Mouse (Mus musculus): Measurements from ENCODE around the gene Spryd3. TPM values are rescaled to one million over a fixed set of nuclear protein-coding genes. Genes with fewer than 3 reads are reported as not detected.

The Spryd3 gene
- polyA plus RNA-seq, 1 experiment from 2014 or later = 11.1 TPM

DNA sequence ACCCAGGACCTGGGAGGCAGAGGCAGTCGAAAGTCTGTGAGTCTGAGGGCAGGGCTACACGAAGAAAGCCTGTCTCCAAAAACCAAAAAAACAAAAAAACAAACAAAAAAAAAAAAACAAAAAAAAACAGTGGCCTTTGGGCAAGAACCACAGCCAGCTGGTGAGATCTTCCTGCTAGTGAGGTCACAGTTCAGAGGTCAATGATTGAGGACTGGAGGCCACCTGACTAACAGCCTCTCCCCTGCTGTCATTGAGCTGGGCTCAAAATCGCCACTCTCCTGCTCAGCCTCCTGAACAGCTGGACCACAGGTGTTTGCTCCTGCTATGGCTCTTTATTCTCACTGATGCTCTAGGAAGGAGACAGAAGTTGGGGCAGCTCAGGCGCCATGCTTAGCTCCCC lies 16.6 kb upstream of the Spryd3 start:
- ATAC-seq (replicated peaks; ENCODE audit: insufficient number of reproducible peaks, low FRiP score, low TSS enrichment) = no peak
- Histone ChIP-seq H3K27ac (ENCODE audit: low read depth, low read length) (no peak overlapping the region), H3K4me1 (ENCODE audit: control insufficient read depth, insufficient read depth, low read length) (peaks cover 14% of the 10 kb centered on the region), H3K9me3 (replicated peaks; ENCODE audit: control insufficient read depth, low read length) (no peaks in the 10 kb centered on the region), H3K4me3 (ENCODE audit: low read depth, low read length) (no peak overlapping the region), H3K36me3 (ENCODE audit: control insufficient read depth, insufficient read depth, low read length) (no peaks in the 10 kb centered on the region), H3K9ac (ENCODE audit: low read depth, low read length) (no peak overlapping the region), H3K27me3 (ENCODE audit: control insufficient read depth, insufficient read depth, low read length) (no peaks in the 10 kb centered on the region), H3K4me2 (no peak overlapping the region)
- WGBS (ENCODE audit: insufficient replicate concordance) = 51% methylated on average over 4 of the region's 4 CpGs

- ATAC-seq (replicated peaks; ENCODE audit: insufficient number of reproducible peaks, low FRiP score, low TSS enrichment) = no peak; the same call in 1 of the 2 replicates
- Histone ChIP-seq H3K27me3 (ENCODE audit: control insufficient read depth, insufficient read depth, low read length) (peaks cover under 1% of the 10 kb centered on the region), H3K9me3 (replicated peaks; ENCODE audit: control insufficient read depth, low read length) (no peaks in the 10 kb centered on the region), H3K9ac (ENCODE audit: low read depth, low read length) (peak within 1 kb of the TSS; percentile 46), H3K27ac (ENCODE audit: low read depth, low read length) (peak within 1 kb of the TSS; percentile 55), H3K4me1 (ENCODE audit: control insufficient read depth, insufficient read depth, low read length) (peaks cover 16% of the 10 kb centered on the region), H3K4me2 (peak within 1 kb of the TSS; percentile 49), H3K4me3 (ENCODE audit: low read depth, low read length) (peak within 1 kb of the TSS; percentile 20; the same call in 1 of the 2 replicates), H3K36me3 (ENCODE audit: control insufficient read depth, insufficient read depth, low read length) (no peaks in the 10 kb centered on the region)
- 22% methylated on average over 20 of the region's 20 CpGs for WGBS (ENCODE audit: insufficient replicate concordance)
Measured at GRCm38 (mm10) chr15:102150301-102151135, 14.5 kb upstream of the Spryd3 start, which contains the start of gene Soat2. Gene Soat2 (plus strand): TSS chr15:102150526.

GRCm38 (mm10) chr15:102149561-102149960 lies 13.5 kb upstream of the Spryd3 start:
- H3K4me1 ChIP-seq (ENCODE audit: control insufficient read depth, insufficient read depth, low read length) = peaks cover 21% of the 10 kb centered on the region
- no peak overlapping the region for H3K4me2 ChIP-seq
- H3K36me3 ChIP-seq (ENCODE audit: control insufficient read depth, insufficient read depth, low read length) = no peaks in the 10 kb centered on the region
- H3K9ac ChIP-seq (ENCODE audit: low read depth, low read length) = no peak overlapping the region
- no peak overlapping the region for H3K27ac ChIP-seq (ENCODE audit: low read depth, low read length)
- no peaks in the 10 kb centered on the region for H3K9me3 ChIP-seq (replicated peaks; ENCODE audit: control insufficient read depth, low read length)
- WGBS (ENCODE audit: insufficient replicate concordance) = 65% methylated on average over 4 of the region's 4 CpGs
- no peak overlapping the region for H3K4me3 ChIP-seq (ENCODE audit: low read depth, low read length)
- peaks cover 10% of the 10 kb centered on the region for H3K27me3 ChIP-seq (ENCODE audit: control insufficient read depth, insufficient read depth, low read length)
- ATAC-seq (replicated peaks; ENCODE audit: insufficient number of reproducible peaks, low FRiP score, low TSS enrichment) = no peak

- no peak overlapping the region for H3K4me3 ChIP-seq (ENCODE audit: low read depth, low read length)
- no peaks in the 10 kb centered on the region for H3K9me3 ChIP-seq (replicated peaks; ENCODE audit: control insufficient read depth, low read length)
- no peak for ATAC-seq (replicated peaks; ENCODE audit: insufficient number of reproducible peaks, low FRiP score, low TSS enrichment)
- H3K36me3 ChIP-seq (ENCODE audit: control insufficient read depth, insufficient read depth, low read length) = no peaks in the 10 kb centered on the region
- peaks cover 23% of the 10 kb centered on the region for H3K27me3 ChIP-seq (ENCODE audit: control insufficient read depth, insufficient read depth, low read length)
- peak overlapping the region; percentile 52; the same call in 1 of the 2 replicates for H3K9ac ChIP-seq (ENCODE audit: low read depth, low read length)
- H3K27ac ChIP-seq (ENCODE audit: low read depth, low read length) = no peak overlapping the region
- 56% methylated on average over 16 of the region's 16 CpGs for WGBS (ENCODE audit: insufficient replicate concordance)
- H3K4me2 ChIP-seq = no peak overlapping the region
- H3K4me1 ChIP-seq (ENCODE audit: control insufficient read depth, insufficient read depth, low read length) = peaks cover 27% of the 10 kb centered on the region
Measured at GRCm38 (mm10) chr15:102147674-102148402, 11.8 kb upstream of the Spryd3 start.

GRCm38 (mm10) chr15:102146882-102147281 lies 10.8 kb upstream of the Spryd3 start:
- H3K27ac ChIP-seq (ENCODE audit: low read depth, low read length) = no peak overlapping the region
- WGBS (ENCODE audit: insufficient replicate concordance) = 8% methylated on average over 1 of the region's 1 CpGs
- ATAC-seq (replicated peaks; ENCODE audit: insufficient number of reproducible peaks, low FRiP score, low TSS enrichment) = no peak
- no peak overlapping the region for H3K9ac ChIP-seq (ENCODE audit: low read depth, low read length)
- H3K36me3 ChIP-seq (ENCODE audit: control insufficient read depth, insufficient read depth, low read length) = no peaks in the 10 kb centered on the region
- no peak overlapping the region for H3K4me3 ChIP-seq (ENCODE audit: low read depth, low read length)
- H3K4me1 ChIP-seq (ENCODE audit: control insufficient read depth, insufficient read depth, low read length) = peaks cover 27% of the 10 kb centered on the region
- H3K4me2 ChIP-seq = no peak overlapping the region
- peaks cover 26% of the 10 kb centered on the region for H3K27me3 ChIP-seq (ENCODE audit: control insufficient read depth, insufficient read depth, low read length)
- no peaks in the 10 kb centered on the region for H3K9me3 ChIP-seq (replicated peaks; ENCODE audit: control insufficient read depth, low read length)

GRCm38 (mm10) chr15:102146089-102146488 lies 10.1 kb upstream of the Spryd3 start:
- H3K9ac ChIP-seq (ENCODE audit: low read depth, low read length) = no peak overlapping the region
- H3K4me2 ChIP-seq = no peak overlapping the region
- peaks cover 26% of the 10 kb centered on the region for H3K27me3 ChIP-seq (ENCODE audit: control insufficient read depth, insufficient read depth, low read length)
- peaks cover 27% of the 10 kb centered on the region for H3K4me1 ChIP-seq (ENCODE audit: control insufficient read depth, insufficient read depth, low read length)
- no peaks in the 10 kb centered on the region for H3K36me3 ChIP-seq (ENCODE audit: control insufficient read depth, insufficient read depth, low read length)
- no peaks in the 10 kb centered on the region for H3K9me3 ChIP-seq (replicated peaks; ENCODE audit: control insufficient read depth, low read length)
- no peak overlapping the region for H3K4me3 ChIP-seq (ENCODE audit: low read depth, low read length)
- ATAC-seq (replicated peaks; ENCODE audit: insufficient number of reproducible peaks, low FRiP score, low TSS enrichment) = no peak
- H3K27ac ChIP-seq (ENCODE audit: low read depth, low read length) = no peak overlapping the region
- WGBS (ENCODE audit: insufficient replicate concordance) = 66% methylated on average over 5 of the region's 5 CpGs

DNA sequence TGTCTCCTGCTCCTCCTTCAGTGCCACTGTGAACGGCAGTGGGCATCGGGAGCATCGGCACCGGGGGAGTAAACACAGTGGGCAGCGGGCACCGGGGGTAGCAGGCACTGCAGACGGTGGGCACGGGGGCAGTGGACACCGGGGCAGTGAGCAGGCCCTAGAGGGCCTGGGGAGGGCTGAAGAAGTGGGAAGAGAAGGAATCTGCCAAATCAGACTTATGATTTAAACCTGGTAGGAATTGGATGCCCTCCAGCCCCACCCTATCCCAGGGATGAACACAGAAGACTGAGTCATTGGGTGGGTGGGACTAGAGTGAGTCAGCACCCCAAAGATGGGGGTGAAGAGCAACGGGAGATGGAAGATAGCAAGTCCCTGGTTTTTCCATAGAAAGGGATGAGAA lies 9.3 kb upstream of the Spryd3 start:
- H3K27ac ChIP-seq (ENCODE audit: low read depth, low read length) = no peak overlapping the region
- H3K27me3 ChIP-seq (ENCODE audit: control insufficient read depth, insufficient read depth, low read length) = peaks cover 26% of the 10 kb centered on the region
- no peak overlapping the region; the same call in 1 of the 2 replicates for H3K4me2 ChIP-seq
- H3K4me3 ChIP-seq (ENCODE audit: low read depth, low read length) = no peak overlapping the region
- H3K36me3 ChIP-seq (ENCODE audit: control insufficient read depth, insufficient read depth, low read length) = no peaks in the 10 kb centered on the region
- peaks cover 21% of the 10 kb centered on the region for H3K4me1 ChIP-seq (ENCODE audit: control insufficient read depth, insufficient read depth, low read length)
- no peak for ATAC-seq (replicated peaks; ENCODE audit: insufficient number of reproducible peaks, low FRiP score, low TSS enrichment)
- WGBS (ENCODE audit: insufficient replicate concordance) = 78% methylated on average over 10 of the region's 10 CpGs
- no peak overlapping the region for H3K9ac ChIP-seq (ENCODE audit: low read depth, low read length)
- no peaks in the 10 kb centered on the region for H3K9me3 ChIP-seq (replicated peaks; ENCODE audit: control insufficient read depth, low read length)

- H3K9ac ChIP-seq (ENCODE audit: low read depth, low read length) = peak overlapping the region; percentile 30; the same call in 1 of the 2 replicates
- H3K36me3 ChIP-seq (ENCODE audit: control insufficient read depth, insufficient read depth, low read length) = no peaks in the 10 kb centered on the region
- peaks cover 26% of the 10 kb centered on the region for H3K27me3 ChIP-seq (ENCODE audit: control insufficient read depth, insufficient read depth, low read length)
- H3K4me3 ChIP-seq (ENCODE audit: low read depth, low read length) = peak overlapping the region; percentile 23; the same call in 1 of the 2 replicates
- WGBS (ENCODE audit: insufficient replicate concordance) = 11% methylated on average over 19 of the region's 19 CpGs
- peak overlapping the region; percentile 53 for H3K4me2 ChIP-seq
- no peak overlapping the region for H3K27ac ChIP-seq (ENCODE audit: low read depth, low read length)
- ATAC-seq (replicated peaks; ENCODE audit: insufficient number of reproducible peaks, low FRiP score, low TSS enrichment) = no peak
- peaks cover 17% of the 10 kb centered on the region for H3K4me1 ChIP-seq (ENCODE audit: control insufficient read depth, insufficient read depth, low read length)
- H3K9me3 ChIP-seq (replicated peaks; ENCODE audit: control insufficient read depth, low read length) = no peaks in the 10 kb centered on the region
Measured at GRCm38 (mm10) chr15:102144726-102145125, 8.7 kb upstream of the Spryd3 start.

All from heart, embryonic 11.5 days (tissue).